Mouse (Mus musculus) stomach, embryonic 16.5 days (tissue): ENCODE results near the gene Cbx1. TPM values are rescaled to one million over a fixed set of nuclear protein-coding genes. Genes with fewer than 3 reads are reported as not detected.

Experiments
- ATAC-seq: fragments of 200-750 bp; cut with Nextera tagmentation; 2 replicates; pipeline ENCODE4 v1.8.0; 2017; ENCODE audit warnings: moderate number of reproducible peaks, moderate TSS enrichment; ENCODE audit not compliant: insufficient read depth, low FRiP score
- H3K27ac ChIP-seq: fragments of 300-500 bp; sonication (generic); 2 replicates; pipeline ENCODE4 v1.5.1; 2014; ENCODE audit warnings: low read length
- H3K27me3 ChIP-seq: fragments of 300-500 bp; sonication (generic); 2 replicates; pipeline ENCODE4 v1.6.1; 2014; ENCODE audit warnings: low read length, control low read depth, mixed read lengths; ENCODE audit not compliant: control insufficient read depth, insufficient read depth
- H3K36me3 ChIP-seq: fragments of 300-500 bp; sonication (generic); 2 replicates; pipeline ENCODE4 v1.6.1; 2014; ENCODE audit warnings: low read length; ENCODE audit not compliant: control insufficient read depth, insufficient read depth
- H3K4me1 ChIP-seq: fragments of 300-500 bp; sonication (generic); 2 replicates; pipeline ENCODE4 v1.6.1; 2014; ENCODE audit warnings: low read length, control low read depth, mixed read lengths; ENCODE audit not compliant: control insufficient read depth, insufficient read depth
- H3K4me2 ChIP-seq: fragments of 300-500 bp; sonication (generic); 2 replicates; pipeline ENCODE4 v1.6.1; 2014; ENCODE audit warnings: low read depth, low read length, mixed read lengths
- H3K4me3 ChIP-seq: fragments of 300-500 bp; sonication (generic); replicated peaks from 2 replicates; pipeline ENCODE4 v1.5.1; 2014; ENCODE audit warnings: mild to moderate bottlenecking, low read length
- H3K9ac ChIP-seq: fragments of 300-500 bp; sonication (generic); 2 replicates; pipeline ENCODE4 v1.6.1; 2014; ENCODE audit warnings: low read length
- H3K9me3 ChIP-seq: fragments of 300-500 bp; sonication (generic); replicated peaks from 2 replicates; pipeline ENCODE4 v1.6.1; 2016; ENCODE audit warnings: low read length, control low read depth; ENCODE audit not compliant: control insufficient read depth
- WGBS: fragments of 180-500 bp; shearing (Covaris S2); extraction: QIAGEN DNeasy Blood & Tissue Kit; methylation state at CpG from one replicate; pipeline ENCODE4 v1.1.7; 2014; 5-methylcytosine and 5-hydroxymethylcytosine counted together
- polyA plus RNA-seq: library from polyadenylated mRNA; unstranded; fragments of >200 nt; fragmentation: Nextera tagmentation; extraction: Ambion mirVana; gene quantifications from 2 replicates; pipeline ENCODE4 v1.2.1, GENCODE M21; 2015

Gene Cbx1
- 67.5 and 75.1 TPM in 2 replicates for polyA plus RNA-seq

DNA sequence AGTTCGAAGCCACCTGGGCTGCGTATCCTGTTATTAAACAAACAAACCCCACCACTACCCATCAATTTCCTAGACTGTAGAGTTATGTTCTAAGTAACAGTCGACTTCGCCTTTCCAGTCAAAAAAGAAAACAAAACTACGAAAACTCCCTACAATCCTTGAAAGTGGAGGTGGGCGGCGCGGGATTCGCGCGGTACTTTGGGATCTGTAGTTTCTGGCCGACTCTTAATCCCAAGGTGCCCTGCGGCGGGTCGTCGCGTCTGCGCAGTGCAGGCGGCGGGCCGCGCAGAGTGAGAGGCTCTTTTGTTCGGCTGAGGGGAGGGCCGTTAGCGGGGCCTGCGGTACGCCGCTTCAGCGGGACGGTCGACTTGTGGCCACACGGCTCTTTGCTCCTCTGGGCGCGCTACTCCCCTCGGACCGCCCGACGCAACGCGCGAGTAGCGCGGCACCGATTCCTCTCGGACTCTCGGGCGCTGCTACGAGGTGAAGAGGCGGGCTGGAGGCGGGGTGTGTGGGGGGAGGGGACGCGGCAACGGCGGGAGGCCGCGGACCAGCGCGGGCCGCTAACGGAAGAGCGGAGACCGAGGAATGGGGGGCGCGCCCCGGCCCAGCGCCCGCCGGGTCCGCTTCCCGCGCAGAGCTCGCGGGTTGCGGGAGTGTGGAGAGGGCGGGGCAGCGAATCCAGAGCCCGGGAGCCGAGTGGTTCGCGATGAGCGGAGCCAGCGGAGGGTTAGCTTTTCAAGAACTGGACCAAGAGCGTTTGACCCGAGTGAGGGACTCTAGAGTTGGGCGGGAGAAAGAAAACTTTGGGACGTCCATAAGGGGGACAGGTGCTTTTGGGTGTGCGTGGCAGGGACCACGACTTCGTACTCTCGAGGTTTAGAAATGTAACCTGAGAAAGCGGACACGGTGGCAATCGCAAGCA lies at the start of gene Cbx1:
TSS of gene Cbx1 (plus strand) at position 257 of the 925 bp plus-strand sequence.
- Histone ChIP-seq H3K4me2 (peak within 1 kb of the TSS; percentile 81), H3K9ac (peak within 1 kb of the TSS; percentile 96), H3K27ac (peak within 1 kb of the TSS; percentile 98), H3K4me1 (peaks cover 13% of the 10 kb centered on the region), H3K4me3 (peak within 1 kb of the TSS; percentile 92), H3K9me3 (no peaks in the 10 kb centered on the region), H3K36me3 (no peaks in the 10 kb centered on the region), H3K27me3 (no peaks in the 10 kb centered on the region)
- WGBS = under 1% methylated on average over 93 of the region's 93 CpGs
- ATAC-seq = peak; percentile 98

DNA sequence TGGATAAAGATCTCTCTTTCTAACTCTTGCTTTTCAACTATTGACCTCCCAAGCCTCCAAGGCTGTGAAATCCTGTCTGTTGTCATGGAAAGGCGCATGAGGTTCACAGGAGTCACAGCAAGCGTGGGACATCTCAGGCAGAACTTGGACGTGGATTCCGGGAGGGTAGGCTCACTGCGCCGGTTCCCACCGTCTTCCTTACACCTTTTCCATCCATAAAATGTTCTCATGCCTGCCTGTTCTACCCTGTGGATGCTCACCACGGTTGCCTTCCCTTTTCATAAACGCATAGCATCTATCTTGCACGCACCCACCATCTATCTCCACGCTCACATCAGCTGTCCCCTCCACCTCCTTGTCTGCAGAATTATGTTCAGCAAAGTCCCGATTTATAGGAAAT lies 48.1 kb upstream of the Cbx1 start:
- Histone ChIP-seq H3K27me3 (peaks cover 6% of the 10 kb centered on the region; the same call in 1 of the 2 replicates), H3K4me3 (no peak overlapping the region), H3K9me3 (no peaks in the 10 kb centered on the region), H3K27ac (no peak overlapping the region), H3K4me1 (no peaks in the 10 kb centered on the region), H3K4me2 (no peak overlapping the region), H3K9ac (no peak overlapping the region), H3K36me3 (no peaks in the 10 kb centered on the region)
- 56% methylated on average over 12 of the region's 12 CpGs for WGBS
- ATAC-seq = no peak

DNA sequence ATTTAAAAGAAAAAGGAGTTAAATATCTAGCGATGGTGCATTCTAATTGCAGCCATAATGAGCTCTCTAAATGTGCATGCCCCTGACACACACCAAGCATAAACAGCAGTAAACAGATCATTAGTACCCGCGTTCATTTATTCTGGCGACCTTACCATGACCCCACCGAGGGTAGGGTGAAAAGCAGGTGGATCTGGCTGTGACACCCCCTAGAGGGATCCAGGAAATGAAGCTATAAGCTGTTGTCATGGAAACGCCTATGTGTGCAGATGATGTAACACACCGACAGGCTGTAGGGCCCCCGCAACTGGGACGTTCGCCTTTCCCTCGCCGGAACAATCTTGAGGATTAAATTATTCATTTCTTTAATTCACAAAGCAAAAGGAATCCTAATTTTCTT lies 46.9 kb upstream of the Cbx1 start:
- 23% methylated on average over 12 of the region's 12 CpGs for WGBS
- Histone ChIP-seq H3K36me3 (no peaks in the 10 kb centered on the region), H3K4me1 (no peaks in the 10 kb centered on the region), H3K27ac (no peak overlapping the region), H3K9ac (no peak overlapping the region), H3K9me3 (no peaks in the 10 kb centered on the region), H3K4me3 (no peak overlapping the region), H3K27me3 (peaks cover under 1% of the 10 kb centered on the region; the same call in 1 of the 2 replicates), H3K4me2 (no peak overlapping the region)
- ATAC-seq = peak; percentile 33; the same call in 1 of the 2 replicates

DNA sequence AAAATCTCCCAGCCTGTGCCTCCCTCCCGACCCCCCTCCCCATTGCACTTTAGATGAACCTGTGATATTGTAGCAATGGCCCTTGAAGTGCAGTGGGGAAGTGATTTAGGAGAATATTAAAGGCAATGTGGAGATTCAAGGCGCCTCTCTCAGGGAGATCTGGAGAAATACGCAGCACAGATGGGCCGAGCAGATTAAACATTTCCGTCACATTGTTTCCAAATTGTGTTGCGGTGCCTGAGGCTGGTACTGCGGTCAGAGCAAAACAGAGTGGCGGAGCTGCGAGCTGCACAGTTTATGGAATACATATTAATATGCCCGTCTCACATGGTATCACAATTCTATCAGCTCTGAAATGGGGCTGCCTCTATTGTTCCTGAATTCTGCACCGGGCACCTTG lies 45.9 kb upstream of the Cbx1 start:
- ATAC-seq = no peak
- no peaks in the 10 kb centered on the region; the same call in 1 of the 2 replicates for H3K27me3 ChIP-seq
- H3K4me3 ChIP-seq = no peak overlapping the region
- 19% methylated on average over 11 of the region's 11 CpGs for WGBS
- H3K27ac ChIP-seq = no peak overlapping the region
- H3K36me3 ChIP-seq = no peaks in the 10 kb centered on the region
- no peak overlapping the region for H3K9ac ChIP-seq
- H3K4me1 ChIP-seq = no peaks in the 10 kb centered on the region
- no peaks in the 10 kb centered on the region for H3K9me3 ChIP-seq
- peak overlapping the region; percentile 24; the same call in 1 of the 2 replicates for H3K4me2 ChIP-seq

DNA sequence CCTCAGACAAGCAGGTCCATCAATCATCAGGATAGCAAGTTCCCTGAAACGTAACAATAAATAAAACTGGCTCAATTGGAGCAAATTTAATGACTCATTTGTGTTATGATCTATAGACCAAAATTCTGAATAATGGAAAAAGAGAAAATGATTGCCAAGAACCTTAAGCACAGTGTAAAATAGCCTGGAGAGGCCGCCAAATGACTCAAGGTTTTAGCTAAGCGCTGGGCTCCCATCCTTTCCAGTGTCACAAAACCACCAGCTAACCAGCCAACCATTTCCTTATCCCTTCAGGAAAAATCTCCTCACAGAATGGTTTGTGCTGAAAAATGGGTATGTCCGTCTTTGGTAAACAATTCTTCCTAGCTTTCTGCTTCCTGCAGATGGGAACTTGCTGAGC lies 45.0 kb upstream of the Cbx1 start:
- Histone ChIP-seq H3K4me2 (no peak overlapping the region), H3K4me1 (no peaks in the 10 kb centered on the region), H3K36me3 (no peaks in the 10 kb centered on the region), H3K9me3 (no peaks in the 10 kb centered on the region), H3K27me3 (no peaks in the 10 kb centered on the region; the same call in 1 of the 2 replicates), H3K27ac (no peak overlapping the region), H3K4me3 (no peak overlapping the region), H3K9ac (no peak overlapping the region)
- 64% methylated on average over 4 of the region's 4 CpGs for WGBS
- no peak for ATAC-seq

DNA sequence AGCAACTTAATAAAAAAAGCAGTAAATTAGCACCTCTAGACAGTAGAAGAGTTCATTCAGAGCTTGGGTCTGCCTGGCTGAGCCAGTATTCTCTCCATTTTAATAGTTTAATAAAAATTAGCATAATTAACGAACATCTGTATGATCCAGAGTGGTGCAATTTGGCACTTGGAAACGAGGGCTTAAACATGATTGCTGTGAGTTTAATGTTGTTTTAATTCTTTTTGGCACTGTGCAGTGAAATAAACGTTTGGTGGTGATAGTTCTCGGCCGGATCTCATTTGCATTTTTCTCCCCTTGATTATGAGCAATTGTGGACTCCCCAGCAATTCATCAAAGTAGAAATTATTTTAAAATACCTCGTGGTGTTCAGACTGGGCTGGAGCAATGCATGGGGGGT lies 42.3 kb upstream of the Cbx1 start:
- 63% methylated on average over 6 of the region's 6 CpGs for WGBS
- Histone ChIP-seq H3K27ac (no peak overlapping the region), H3K4me1 (no peaks in the 10 kb centered on the region), H3K36me3 (no peaks in the 10 kb centered on the region), H3K27me3 (no peaks in the 10 kb centered on the region; the same call in 1 of the 2 replicates), H3K9ac (no peak overlapping the region), H3K4me3 (no peak overlapping the region), H3K9me3 (no peaks in the 10 kb centered on the region), H3K4me2 (no peak overlapping the region)
- ATAC-seq = no peak

DNA sequence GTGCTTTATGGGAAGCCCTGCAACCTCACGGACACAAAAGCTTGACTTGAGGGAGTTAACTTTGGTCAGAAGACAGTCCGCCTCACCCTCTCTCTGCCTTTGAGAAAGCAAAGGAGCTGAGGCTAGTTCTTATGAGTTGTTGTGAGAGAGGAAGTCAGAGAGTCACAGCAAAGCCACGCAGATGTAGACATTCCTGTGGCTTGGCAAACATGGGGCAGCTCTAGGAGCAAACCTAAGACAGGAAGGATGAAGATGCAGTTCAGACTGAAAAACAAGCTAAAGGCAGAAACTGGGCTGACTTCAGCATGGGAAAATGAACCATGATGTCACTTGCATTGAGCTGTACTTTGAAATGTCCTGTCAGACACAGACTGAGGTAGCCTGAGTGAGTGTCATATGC lies 41.4 kb upstream of the Cbx1 start:
- ATAC-seq = no peak
- WGBS = 41% methylated on average over 3 of the region's 3 CpGs
- Histone ChIP-seq H3K27ac (no peak overlapping the region), H3K9me3 (no peaks in the 10 kb centered on the region), H3K36me3 (no peaks in the 10 kb centered on the region), H3K4me2 (no peak overlapping the region), H3K27me3 (no peaks in the 10 kb centered on the region), H3K9ac (no peak overlapping the region), H3K4me3 (no peak overlapping the region), H3K4me1 (no peaks in the 10 kb centered on the region)

DNA sequence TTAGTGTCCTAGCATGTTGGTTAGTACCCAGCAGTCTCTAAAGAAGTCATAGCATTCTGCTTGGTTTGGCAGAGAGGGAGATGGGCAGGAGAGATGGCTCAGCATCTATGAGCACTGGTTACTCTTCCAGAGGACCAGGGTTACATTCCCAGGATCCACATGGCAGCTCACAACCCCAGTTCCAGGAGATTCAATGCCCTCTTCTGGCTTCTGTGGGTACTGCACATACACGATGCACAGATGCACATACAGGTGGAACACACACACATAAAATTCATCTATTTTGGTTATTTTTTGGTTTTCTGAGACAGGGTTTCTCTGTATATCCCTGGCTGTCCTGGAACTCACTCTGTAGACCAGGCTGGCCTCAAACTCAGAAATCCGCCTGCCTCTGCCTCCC lies 33.6 kb upstream of the Cbx1 start:
- H3K4me3 ChIP-seq = no peak overlapping the region
- no peak overlapping the region for H3K4me2 ChIP-seq
- H3K4me1 ChIP-seq = no peaks in the 10 kb centered on the region
- no peaks in the 10 kb centered on the region for H3K36me3 ChIP-seq
- no peak for ATAC-seq
- no peak overlapping the region for H3K27ac ChIP-seq
- no peak overlapping the region for H3K9ac ChIP-seq
- 92% methylated on average over 2 of the region's 2 CpGs for WGBS
- no peaks in the 10 kb centered on the region for H3K27me3 ChIP-seq
- H3K9me3 ChIP-seq = no peaks in the 10 kb centered on the region

DNA sequence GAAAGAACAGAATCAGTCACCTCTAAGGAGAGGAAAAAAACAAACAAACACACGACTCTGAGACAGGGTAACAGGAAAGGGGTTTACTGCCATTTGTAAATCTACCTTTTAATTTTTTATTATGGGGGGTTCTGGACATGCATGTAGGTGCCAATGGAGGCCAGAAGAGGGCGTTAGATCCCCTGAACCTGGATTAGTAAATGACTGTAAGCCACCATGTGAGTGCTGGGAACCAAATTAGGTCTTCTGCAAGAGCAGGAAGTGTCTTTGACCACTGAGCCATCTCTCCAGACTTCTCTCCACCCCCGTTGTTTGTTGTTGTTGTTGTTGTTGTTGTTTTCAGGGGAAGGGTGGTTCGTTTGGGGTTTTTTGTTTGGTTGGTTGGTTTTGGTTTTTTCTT lies 31.5 kb upstream of the Cbx1 start:
- Histone ChIP-seq H3K9me3 (no peaks in the 10 kb centered on the region), H3K27ac (no peak overlapping the region), H3K4me2 (no peak overlapping the region), H3K27me3 (no peaks in the 10 kb centered on the region), H3K4me3 (no peak overlapping the region), H3K4me1 (no peaks in the 10 kb centered on the region), H3K36me3 (no peaks in the 10 kb centered on the region), H3K9ac (no peak overlapping the region)
- 48% methylated on average over 4 of the region's 4 CpGs for WGBS
- no peak for ATAC-seq
